Mouse (Mus musculus) cerebellum, adult 2 months (tissue): Measurements from ENCODE around the gene Pla2g5.

ENCODE experiments used
- CTCF ChIP-seq: fragments of 200-500 bp; IDR thresholded peaks from 2 replicates; pipeline ENCODE4 v1.5.1; 2011; ENCODE audit warnings: low read depth, mild to moderate bottlenecking, control low read depth, low read length, moderate library complexity, borderline replicate concordance; ENCODE audit not compliant: insufficient read depth
- POLR2A ChIP-seq: fragments of 200-500 bp; IDR thresholded peaks from 2 replicates; pipeline ENCODE4 v1.6.1; 2011; ENCODE audit warnings: low read length, control low read depth, borderline replicate concordance; ENCODE audit not compliant: insufficient read depth

GRCm38 (mm10) chr4:138792599-138792998, 70.7 kb downstream of the Pla2g5 start:
- TF ChIP-seq CTCF: no peak
- no peak for TF ChIP-seq POLR2A
